Mouse (Mus musculus): ENCODE data around the gene Gm20075.

DNA sequence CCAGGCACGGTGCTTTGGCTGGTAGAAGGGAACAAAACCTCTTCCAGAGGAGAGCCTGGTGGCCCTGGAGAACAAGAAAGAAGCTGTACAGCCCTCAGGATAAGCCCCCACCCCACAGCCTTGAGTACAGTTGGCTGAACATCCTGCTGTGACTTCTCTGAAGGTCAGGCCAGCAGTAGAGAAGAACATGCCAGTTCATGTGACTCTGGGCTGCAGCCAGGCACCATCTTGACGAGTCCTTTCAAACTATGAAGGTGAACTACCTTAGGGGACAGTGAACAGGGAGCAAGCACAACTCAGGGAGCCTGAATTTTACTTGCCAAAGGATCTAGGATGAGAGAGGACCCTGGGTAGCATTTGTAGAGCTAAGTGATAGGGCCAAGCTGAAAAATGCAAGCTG, 31.5 kb upstream of the Gm20075 start:
- no peak for TF ChIP-seq CTCF (IDR thresholded peaks at IDR 0.05; ENCODE audit: borderline replicate concordance, insufficient read depth, low read depth, low read length)
- no peak for TF ChIP-seq POLR2A (IDR thresholded peaks at IDR 0.05; ENCODE audit: borderline replicate concordance, insufficient read depth, low read length)
